Mouse (Mus musculus): ENCODE measurements at regions not wholly inside any gene's neighbourhood (a gene's known extent, or its start where the extent isn't known, plus 50 kb on each side); places are given as distances from the start of the nearest gene placed in this dataset.
"Not testable (repeated sequence)": the region's sequence is repeated elsewhere in the genome, so short reads cannot be mapped to it uniquely, and the experiment has no call there.

DNA sequence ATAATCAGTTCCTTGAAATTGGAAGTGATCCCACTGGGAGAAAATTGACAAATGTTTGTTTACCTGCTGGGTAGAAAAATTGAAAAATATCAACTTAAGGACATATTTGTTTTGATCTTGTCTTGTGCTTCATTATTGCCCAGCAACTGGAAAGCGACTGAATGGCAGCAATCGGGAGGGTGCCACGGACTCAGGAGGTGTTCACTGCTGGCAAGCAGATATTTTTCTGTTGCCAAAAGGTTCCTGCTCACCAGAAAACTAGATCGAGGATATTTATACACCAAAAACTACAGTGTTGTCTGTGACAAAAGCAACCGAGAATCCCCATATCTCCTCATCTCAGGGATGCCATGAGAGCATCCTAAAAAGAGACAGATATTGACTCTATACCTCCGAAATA, 71.4 kb downstream of the Gm21833 start:
- DNase-seq (ENCODE audit: low spot score in 2 of 2) = no peak

DNA sequence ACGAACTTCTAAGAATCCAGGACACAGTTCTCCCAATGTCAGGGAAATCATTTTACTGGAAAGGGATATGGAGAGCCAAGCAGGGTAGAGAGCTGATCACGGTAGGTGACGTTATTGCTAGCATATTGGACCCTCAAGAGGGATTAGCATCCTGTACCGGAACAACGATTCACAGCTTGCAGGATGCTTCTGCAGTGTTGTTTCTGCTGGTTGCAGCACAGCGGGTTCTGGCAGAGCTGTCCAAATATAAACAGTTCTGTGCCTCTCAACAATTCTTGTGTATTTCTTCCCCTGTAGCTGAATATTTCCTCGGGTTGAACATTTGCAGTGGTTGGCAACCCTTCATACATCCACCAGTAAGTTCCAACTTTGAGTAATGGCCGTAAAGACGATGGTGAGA, 92.4 kb downstream of the Gm21833 start:
- no peak for DNase-seq (ENCODE audit: low spot score in 2 of 2)

DNA sequence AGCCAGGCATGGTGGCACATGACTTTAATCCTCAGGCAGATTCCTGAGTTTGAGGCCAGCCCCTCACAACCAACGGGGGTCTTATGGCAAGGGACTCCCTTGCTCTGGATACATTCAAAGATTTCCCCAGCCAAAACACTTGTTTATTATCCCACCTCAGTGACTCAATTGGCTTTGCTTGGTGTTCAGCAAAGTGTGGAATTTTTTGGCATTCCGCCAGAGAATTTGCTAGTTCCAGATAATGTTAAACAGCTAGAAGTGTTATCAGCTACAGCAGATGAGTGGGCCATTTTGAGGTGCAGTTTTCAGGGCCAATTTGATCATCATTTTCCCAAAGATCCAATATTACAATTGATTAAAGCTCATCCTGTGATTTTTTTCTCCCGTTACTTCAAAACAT, 130.8 kb downstream of the Gm21833 start:
- not testable (repeated sequence) for DNase-seq (ENCODE audit: low spot score in 2 of 2)

DNA sequence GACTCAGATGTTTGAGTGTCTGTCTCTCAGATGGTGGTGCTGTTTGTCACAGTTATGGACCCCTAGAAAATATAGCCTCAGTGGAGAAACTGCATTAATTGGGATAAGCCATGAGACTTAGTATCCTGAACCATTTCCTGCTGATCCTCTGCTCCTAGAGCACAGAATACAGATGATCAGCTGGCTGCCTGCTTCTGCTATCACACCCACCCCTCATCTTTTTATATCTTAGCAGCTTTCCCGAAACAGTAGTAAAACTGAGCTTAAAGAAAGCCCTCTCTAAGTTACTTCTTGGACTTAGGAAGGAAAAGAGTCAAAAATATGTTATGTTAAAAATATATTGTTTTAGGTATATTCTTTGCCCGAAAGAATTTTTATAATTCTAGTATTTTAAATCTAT, 163.5 kb downstream of the Gm21833 start:
- no peak for DNase-seq (ENCODE audit: low spot score in 2 of 2)

DNA sequence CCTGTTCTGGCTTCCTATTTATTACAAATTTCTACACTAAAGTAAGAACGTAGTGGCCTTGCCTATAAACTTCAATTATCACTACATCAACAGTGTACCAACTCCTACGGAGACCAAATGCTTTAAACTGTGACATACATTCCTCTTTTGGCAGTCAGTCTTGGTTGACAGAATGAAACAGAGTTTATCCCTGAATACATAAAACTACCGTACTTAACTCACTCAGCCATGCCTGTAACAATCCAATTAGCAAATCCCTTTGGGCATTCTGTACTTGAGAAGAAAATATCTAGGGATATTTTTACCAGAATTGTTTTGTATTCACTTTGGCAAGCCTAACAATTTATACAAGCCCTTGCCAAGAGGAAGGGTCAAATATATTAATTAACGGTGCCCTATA, 169.7 kb downstream of the Gm21833 start:
- no peak for DNase-seq (ENCODE audit: low spot score in 2 of 2)

DNA sequence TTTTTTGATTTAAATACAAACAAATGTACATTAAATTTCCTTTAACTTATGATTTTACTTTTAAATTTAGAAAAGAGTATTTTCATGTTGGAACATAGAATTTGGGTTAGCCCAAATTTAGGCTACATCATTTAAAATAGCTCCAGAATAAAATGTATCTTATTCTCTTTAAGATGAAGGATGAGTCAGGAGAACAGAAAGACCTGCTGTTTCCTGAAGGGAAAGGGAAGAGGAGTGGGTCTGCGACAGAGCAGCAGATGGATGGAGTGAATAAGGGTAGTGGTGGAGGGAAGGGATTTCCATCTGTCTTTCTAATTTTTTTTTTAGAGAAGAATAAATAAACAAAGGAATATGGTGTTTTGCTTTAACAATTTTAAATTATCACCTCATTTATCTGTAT, 193.1 kb downstream of the Gm21833 start:
- DNase-seq (ENCODE audit: low spot score in 2 of 2) = no peak

DNA sequence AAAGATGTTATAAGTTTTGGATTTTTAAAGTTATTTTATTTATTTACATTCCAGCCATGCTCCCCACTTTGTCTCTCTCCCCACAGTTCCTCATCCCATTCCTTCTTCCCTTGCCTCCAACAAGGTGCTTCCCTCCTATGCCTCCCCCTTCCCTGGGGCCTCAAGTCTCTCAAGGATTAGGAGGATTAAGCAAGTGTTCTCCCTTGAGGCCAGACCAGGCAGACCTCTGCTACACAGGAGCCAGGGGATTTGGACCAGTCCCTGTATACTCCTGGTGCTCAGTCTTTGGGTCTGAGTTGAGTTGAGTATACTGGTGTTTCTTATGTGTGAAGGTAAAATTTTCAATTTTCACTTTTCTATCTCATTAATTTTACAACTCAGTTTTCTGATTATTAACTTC, 235.2 kb downstream of the Gm21833 start:
- DNase-seq (ENCODE audit: low spot score in 2 of 2) = no peak

DNA sequence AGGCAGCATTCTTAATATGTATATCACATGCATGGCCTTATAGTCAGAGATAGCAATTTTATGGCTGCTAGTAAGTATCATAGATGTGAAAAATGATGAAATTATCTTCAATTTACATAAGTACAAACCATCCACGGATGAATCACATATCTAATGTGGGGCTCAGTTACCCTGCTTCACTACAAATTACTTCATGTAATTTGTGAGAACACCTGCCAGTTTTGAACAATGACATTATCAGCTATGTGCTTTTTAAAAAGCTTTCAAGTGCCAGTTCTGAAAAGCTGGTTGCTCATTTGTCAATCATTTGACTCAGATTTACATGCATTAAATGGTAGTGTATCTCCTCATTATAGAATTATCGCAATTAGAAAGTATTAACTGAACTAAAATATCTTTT, 243.3 kb downstream of the Gm21833 start:
- DNase-seq (ENCODE audit: low spot score in 2 of 2) = no peak

DNA sequence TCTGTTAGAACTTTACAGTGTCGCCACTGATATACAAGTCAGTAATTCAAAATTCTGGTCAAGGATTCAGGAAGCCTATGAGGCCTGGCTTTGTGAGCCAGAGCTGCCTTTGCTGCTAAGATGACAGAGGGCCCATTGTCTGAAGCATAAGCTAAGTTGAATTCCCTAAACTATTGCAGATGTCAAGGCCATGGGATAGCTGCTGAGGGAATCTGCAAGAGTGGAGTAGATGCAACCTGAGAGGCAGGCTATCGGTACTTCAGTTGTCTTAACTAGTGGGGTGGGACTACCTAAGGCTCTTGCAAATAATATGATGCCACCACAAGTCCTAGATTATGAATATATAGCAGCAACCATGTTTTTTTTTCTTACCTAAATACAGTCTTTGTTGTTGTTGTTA, 263.9 kb downstream of the Gm21833 start:
- no peak for DNase-seq (ENCODE audit: low spot score in 2 of 2)

DNA sequence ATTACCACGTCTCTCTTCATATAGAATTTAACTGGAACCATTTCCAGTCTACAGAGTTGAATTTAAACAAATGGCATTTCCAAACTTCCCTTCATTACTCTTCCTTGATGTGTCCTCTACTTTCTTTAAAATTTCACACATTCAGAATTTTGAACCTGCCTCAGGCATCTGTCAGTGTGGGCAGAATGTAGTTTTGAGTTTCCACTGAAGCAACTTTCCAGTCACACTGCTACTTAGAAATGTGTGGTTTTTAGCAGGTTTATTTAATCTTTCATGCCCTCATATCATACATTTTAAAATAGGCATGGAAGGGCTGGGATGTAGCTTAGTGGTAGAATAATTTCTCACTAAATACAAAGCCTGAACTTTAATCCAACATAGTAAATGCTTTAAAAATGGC, 282.9 kb downstream of the Gm21833 start:
- DNase-seq (ENCODE audit: low spot score in 2 of 2) = peak in 1 of 2 experiments; percentile 24

DNA sequence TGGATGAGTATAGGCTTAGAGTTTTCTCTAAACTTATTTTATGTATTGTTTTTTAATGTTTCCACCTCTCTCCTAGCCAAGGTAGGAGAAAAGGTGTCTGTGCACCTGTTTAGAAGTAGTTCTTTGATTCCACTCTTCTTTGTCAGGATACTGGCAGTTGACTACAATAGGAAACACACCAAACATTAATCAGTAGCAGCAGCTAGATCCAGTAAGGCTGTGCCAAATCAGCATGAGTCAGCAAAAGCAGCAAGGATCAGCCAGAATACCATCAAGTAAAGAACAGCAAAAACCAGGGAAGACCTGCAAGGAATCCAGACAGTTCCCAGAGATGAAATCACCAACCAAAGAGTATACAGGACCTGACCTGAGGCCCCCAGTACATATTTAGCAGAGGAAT, 303.7 kb downstream of the Gm21833 start:
- no peak for DNase-seq (ENCODE audit: low spot score in 2 of 2)

DNA sequence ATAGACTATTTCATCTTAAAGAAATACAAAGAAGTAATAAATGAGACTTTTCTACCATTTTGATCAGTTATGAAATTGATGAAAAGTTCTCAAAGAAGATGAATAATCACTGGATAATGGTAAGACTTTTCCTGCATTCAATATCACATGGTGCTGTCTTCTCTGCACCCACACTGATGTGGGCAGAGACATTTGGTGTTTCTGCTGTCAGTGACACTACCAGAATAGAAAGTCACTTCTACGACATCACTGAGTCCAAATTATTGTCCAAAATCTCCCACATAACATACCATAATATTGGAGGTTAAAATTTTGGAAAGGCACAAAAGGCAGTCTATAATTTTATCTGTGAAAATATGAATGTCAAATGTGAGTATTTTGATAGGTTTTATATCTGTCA, 344.8 kb downstream of the Gm21833 start:
- DNase-seq (ENCODE audit: low spot score in 2 of 2) = no peak

DNA sequence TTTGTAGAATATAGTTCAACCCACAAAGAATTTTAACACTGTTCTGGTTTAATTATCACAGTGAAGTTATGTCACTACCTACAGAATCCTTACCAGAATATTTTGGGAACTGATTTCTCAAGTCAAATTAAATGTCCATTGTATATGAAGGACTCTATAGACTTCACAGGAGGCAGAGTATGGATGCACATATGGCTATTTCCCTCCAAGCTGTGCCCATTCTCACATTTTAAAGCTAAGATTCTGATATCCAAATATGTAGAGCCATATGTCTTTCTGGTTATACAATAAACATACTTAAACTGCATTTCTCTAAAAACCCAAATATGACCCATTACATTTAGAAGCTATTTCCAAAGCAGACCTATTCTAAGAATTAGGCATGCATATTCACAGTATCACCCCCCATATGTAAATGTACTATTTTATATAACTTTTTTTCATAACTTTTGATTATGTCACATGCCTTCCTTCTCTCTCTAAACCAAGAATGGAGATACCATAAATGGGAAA, 365.3 kb downstream of the Gm21833 start:
- peak; percentile 22 to 45 for DNase-seq (ENCODE audit: low spot score in 2 of 2)

DNA sequence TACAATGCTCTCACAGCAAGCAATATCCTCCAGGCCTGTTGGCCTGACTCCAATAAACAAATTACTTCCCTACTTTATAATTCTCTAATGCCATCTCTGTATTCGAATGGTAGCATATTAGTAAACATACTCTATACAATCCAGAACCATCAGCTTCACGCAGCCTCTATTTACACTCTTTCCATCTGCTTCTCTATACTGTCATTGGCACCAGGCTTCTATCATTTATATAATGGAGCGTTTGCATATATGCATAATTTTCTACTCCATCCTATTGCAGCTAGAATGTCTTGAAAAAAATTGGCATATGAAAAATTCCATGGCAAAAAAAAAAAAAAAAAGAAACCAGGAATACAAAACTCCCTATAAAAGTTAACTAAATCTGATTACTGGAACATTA, 369.6 kb downstream of the Gm21833 start:
- no peak for DNase-seq (ENCODE audit: low spot score in 2 of 2)

All from right cerebral cortex, postnatal 10 days (tissue).